Mouse (Mus musculus): ENCODE measurements at regions not wholly inside any gene's neighbourhood (a gene's known extent, or its start where the extent isn't known, plus 50 kb on each side); places are given as distances from the start of the nearest gene placed in this dataset.

GRCm38 (mm10) chr9:73336039-73336438 is 222.8 kb downstream of the Rsl24d1 start:
- DNase-seq, result no peak

- DNase-seq, result no peak
Observed at GRCm38 (mm10) chr9:73337045-73337740, 224.0 kb downstream of the Rsl24d1 start.

GRCm38 (mm10) chr9:73355876-73356275 is 242.7 kb downstream of the Rsl24d1 start:
- DNase-seq, result no peak

- no peak for DNase-seq
Observed at GRCm38 (mm10) chr9:73358968-73359367, 245.7 kb downstream of the Rsl24d1 start.

- DNase-seq, result no peak
Observed at GRCm38 (mm10) chr9:73380768-73381167, 267.5 kb downstream of the Rsl24d1 start.

GRCm38 (mm10) chr9:73392036-73392435 is 278.8 kb downstream of the Rsl24d1 start:
- DNase-seq, result no peak

GRCm38 (mm10) chr9:73413367-73413930 is 300.2 kb downstream of the Rsl24d1 start:
- DNase-seq, result no peak

- DNase-seq, result no peak
Observed at GRCm38 (mm10) chr9:73416084-73416777, 303.0 kb downstream of the Rsl24d1 start.

Data from right cerebral cortex, postnatal 14 days (tissue).